Mouse (Mus musculus): ENCODE measurements at regions not wholly inside any gene's neighbourhood (a gene's known extent, or its start where the extent isn't known, plus 50 kb on each side); places are given as distances from the start of the nearest gene placed in this dataset.

DNA sequence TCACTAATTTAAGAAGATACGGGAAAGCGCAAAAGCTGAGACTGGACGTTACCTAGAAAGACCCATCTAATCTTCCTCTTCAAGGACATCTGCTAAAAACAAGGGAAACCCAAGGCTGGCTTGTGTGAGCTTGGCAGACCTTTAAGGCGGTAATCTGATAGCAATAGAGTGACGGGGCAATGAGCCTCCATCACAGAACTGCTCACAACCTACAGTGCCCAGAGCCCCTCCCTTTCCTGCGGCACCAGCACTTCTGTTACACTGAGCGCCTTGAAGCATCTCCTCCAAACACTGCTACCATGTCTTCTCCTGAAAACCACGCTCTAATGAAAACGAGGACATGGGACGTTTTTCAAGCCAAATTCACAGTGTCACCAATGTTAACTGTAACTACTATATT is 172.1 kb upstream of the Smim15 start:
- Histone ChIP-seq H3K36me3 (no peaks in the 10 kb centered on the region), H3K4me2 (no peak overlapping the region)

DNA sequence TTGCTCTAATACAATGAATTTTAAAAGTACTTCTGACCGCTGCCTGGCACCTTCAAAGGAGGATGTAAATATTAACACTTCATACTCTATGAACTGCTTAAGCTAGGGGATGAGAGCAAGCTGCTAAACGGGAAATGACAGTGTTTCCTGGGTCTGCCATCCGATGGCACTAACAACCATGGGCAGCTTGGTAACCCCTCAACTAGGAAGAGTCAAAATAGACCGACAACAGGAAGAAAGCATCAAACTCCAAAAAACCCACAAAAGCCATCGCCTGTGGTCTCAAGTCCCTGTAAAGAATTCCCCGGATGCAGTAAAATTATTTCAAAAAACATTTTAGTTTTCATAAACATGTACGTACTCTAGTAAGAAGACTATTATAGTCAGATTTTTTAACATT is 175.3 kb upstream of the Smim15 start:
- Histone ChIP-seq H3K27ac (no peak overlapping the region), H3K4me1 (replicated peaks) (peaks cover 8% of the 10 kb centered on the region), H3K4me3 (no peak overlapping the region), H3K9me3 (replicated peaks) (no peaks in the 10 kb centered on the region), H3K9ac (no peak overlapping the region), H3K27me3 (no peaks in the 10 kb centered on the region), H3K4me2 (no peak overlapping the region), H3K36me3 (no peaks in the 10 kb centered on the region)
- WGBS, result 76% methylated on average over 7 of the region's 7 CpGs
- ATAC-seq (replicated peaks; ENCODE audit: insufficient number of reproducible peaks, insufficient read depth, low FRiP score, low read depth), result no peak

More for the DNA sequence above, 172.1 kb upstream of the Smim15 start:
- Histone ChIP-seq H3K27ac (no peak overlapping the region), H3K9me3 (replicated peaks) (no peaks in the 10 kb centered on the region), H3K9ac (no peak overlapping the region), H3K27me3 (no peaks in the 10 kb centered on the region), H3K4me3 (no peak overlapping the region), H3K4me1 (replicated peaks) (peaks cover 8% of the 10 kb centered on the region)
- 64% methylated on average over 10 of the region's 10 CpGs for WGBS
- no peak for ATAC-seq (replicated peaks; ENCODE audit: insufficient number of reproducible peaks, insufficient read depth, low FRiP score, low read depth)

DNA sequence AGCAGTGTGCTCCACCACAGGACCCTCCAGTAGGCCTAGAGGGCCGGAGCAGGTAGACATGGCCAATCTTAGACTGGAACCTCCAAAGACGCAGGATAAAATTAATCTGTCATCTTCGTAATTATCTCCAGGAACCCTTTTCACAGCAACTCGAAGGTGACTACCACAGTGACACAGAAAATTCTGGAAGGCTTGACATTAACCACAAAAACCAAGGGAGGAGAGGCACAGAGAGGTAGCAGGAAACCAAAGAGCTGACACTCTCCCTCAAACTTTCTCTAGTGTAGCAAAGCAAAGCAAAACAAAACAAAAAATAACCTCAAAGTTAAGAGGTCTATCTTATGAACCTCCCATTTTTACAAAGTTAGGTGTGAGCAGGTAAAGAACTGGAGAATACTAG is 177.4 kb upstream of the Smim15 start:
- WGBS, result 82% methylated on average over 4 of the region's 4 CpGs
- H3K9me3 ChIP-seq (replicated peaks), result no peaks in the 10 kb centered on the region
- no peak for ATAC-seq (replicated peaks; ENCODE audit: insufficient number of reproducible peaks, insufficient read depth, low FRiP score, low read depth)
- peaks cover 11% of the 10 kb centered on the region for H3K4me1 ChIP-seq (replicated peaks)
- H3K36me3 ChIP-seq, result no peaks in the 10 kb centered on the region
- no peak overlapping the region for H3K4me3 ChIP-seq
- no peaks in the 10 kb centered on the region for H3K27me3 ChIP-seq
- no peak overlapping the region for H3K4me2 ChIP-seq
- H3K27ac ChIP-seq, result no peak overlapping the region
- no peak overlapping the region for H3K9ac ChIP-seq

DNA sequence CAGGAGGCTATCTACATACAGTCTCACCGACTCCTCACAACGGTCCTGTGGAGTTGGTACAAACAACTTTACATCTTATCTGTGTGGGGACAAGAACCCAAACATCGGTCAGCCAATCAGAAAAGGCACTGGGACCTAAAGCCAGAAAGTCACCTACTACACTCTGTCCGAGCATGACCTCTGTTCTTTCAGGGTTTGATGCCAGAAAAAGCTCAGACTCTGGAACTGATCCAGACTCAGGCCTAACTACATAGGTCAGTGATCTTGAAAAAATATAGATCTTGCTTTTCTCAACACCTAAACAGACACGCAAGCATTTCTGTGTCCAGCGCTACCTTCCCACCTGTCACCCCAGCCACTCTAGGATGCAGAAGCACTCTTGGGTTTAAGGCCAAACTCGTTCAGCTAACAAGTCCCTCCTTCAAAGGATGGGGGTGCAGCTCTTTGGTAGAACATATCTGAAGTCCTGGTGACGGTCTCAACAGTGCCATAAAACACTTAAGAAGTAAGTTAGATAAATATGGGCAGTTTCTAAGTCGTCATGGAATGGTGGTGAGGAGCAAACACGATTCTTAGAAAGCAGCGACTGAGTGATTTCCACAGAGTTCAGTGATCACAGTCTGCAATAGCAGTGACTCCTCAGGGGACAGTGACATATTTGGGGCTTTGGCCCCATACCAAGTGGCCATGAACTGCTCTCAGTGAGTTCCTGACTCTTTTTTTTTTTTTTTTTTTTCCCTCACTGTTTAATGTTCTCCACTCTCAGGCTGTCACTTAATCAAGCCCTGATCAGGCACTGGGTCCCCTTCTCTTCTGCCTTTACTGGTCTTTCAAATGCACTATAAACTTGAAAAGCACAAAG is 181.2 kb upstream of the Smim15 start:
- no peak overlapping the region for H3K4me2 ChIP-seq
- H3K4me3 ChIP-seq, result no peak overlapping the region
- ATAC-seq (replicated peaks; ENCODE audit: insufficient number of reproducible peaks, insufficient read depth, low FRiP score, low read depth), result no peak
- no peaks in the 10 kb centered on the region for H3K27me3 ChIP-seq
- no peaks in the 10 kb centered on the region for H3K9me3 ChIP-seq (replicated peaks)
- 52% methylated on average over 11 of the region's 11 CpGs for WGBS
- no peaks in the 10 kb centered on the region for H3K36me3 ChIP-seq
- peaks cover 20% of the 10 kb centered on the region for H3K4me1 ChIP-seq (replicated peaks)
- no peak overlapping the region for H3K27ac ChIP-seq
- no peak overlapping the region for H3K9ac ChIP-seq

DNA sequence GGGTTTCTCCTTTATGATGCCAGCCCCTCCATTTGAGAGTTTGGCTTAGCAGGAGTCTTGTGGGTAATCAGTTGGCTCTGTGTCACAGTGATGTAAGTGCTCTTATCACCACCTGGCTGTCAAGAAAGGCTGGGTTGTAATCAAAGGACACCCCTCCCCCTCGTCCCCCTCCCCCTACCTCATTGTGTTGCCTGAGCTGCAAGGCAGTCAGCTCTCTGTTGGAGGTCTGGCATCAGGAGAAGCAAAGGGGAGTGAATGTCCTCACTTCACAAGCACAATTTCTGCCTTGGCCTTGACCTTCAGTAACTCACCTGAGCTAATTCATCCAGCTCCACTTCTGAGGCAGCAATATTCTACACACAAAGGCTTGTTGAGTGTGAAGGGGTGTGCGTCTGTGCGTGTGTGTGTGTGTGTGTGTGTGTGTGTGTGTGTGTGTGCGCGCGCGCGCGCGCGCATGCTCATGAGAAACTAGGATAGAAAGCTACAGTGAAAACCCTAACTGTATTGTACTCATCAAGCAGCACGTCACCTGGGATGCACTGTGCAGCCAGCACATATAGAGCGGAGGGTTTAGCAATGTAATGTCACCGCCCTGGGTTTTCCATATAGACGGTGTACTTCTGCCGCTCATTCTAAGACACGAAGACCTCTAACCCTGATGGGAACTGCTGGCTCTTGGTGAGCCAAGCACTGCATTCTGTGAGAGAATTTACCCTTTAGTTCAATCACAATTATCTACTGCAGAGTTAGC is 182.7 kb upstream of the Smim15 start:
- Histone ChIP-seq H3K4me2 (no peak overlapping the region), H3K27me3 (no peaks in the 10 kb centered on the region), H3K4me1 (replicated peaks) (peaks cover 20% of the 10 kb centered on the region), H3K9me3 (replicated peaks) (no peaks in the 10 kb centered on the region), H3K9ac (no peak overlapping the region), H3K4me3 (no peak overlapping the region), H3K36me3 (no peaks in the 10 kb centered on the region), H3K27ac (no peak overlapping the region)
- WGBS, result 70% methylated on average over 17 of the region's 17 CpGs
- peak; percentile 43; the same call in 1 of the 2 replicates for ATAC-seq (replicated peaks; ENCODE audit: insufficient number of reproducible peaks, insufficient read depth, low FRiP score, low read depth)

DNA sequence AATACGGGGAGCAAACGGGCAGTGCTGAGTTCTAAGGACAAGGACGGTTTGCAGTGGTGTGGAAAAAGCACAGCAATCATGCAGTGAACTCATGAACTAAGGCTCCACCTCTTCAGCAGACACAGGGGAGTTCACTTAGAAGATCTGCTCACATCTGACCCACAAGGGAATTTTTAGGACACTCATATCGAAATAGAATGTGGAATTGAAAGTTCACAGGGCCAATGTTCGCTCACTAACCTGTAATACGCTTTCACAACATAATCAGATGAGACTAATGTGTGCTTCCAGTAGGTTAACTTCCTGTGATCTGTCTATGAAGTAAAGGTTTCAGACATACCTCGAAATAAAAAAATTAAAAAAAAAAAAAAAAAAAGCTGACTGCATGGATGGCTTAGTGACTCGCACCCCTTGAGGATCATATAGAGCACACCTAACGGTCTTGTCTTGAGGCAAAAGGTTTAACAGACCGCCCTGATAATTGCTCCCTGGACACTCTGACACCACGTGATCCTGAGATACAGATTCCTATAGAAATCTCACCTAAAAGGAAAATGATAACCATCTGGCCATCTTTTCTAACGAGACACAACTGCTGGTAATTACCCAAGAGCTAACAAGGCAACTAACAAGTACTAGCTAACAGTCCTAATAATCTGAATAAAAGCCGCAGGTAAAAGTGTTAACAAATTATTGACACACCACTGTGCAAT is 187.0 kb upstream of the Smim15 start:
- Histone ChIP-seq H3K9me3 (replicated peaks) (no peaks in the 10 kb centered on the region), H3K36me3 (no peaks in the 10 kb centered on the region), H3K4me1 (replicated peaks) (peaks cover 10% of the 10 kb centered on the region), H3K27ac (no peak overlapping the region), H3K4me3 (no peak overlapping the region), H3K4me2 (no peak overlapping the region), H3K27me3 (no peaks in the 10 kb centered on the region), H3K9ac (no peak overlapping the region)
- no peak for ATAC-seq (replicated peaks; ENCODE audit: insufficient number of reproducible peaks, insufficient read depth, low FRiP score, low read depth)
- WGBS, result 81% methylated on average over 13 of the region's 13 CpGs

DNA sequence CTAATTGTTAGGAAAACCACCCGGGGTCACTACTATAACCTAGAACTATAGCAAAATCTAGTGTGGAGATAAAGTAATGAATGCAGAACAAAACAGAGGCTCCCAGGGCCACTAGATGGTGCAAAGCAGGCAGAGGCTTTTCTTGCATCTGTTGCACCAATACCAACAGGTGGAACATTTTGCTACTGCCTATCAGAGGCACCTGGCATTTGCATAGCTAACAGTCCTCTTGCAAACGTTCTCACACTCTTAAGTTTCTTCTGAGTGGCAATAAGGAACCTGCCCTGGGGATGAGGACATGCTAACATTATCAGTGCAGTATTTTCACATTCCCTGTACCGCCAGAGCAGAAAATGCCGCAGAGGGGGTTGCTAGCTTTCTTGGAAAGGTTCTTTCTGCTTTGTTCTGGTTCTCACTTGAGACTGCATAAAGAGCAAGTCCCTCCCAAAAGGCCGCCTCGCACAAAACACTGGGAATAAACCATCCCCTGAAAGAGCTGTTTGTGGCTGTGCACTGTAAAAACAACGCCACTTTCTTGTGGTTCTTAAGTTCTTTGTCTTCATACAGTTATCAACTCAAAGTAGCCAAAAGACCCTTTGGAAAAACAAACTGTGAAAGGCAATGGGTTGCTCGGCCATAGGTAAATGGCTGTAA is 193.2 kb upstream of the Smim15 start:
- Histone ChIP-seq H3K9ac (no peak overlapping the region), H3K36me3 (no peaks in the 10 kb centered on the region), H3K4me3 (no peak overlapping the region), H3K9me3 (replicated peaks) (no peaks in the 10 kb centered on the region), H3K4me1 (replicated peaks) (peaks cover 31% of the 10 kb centered on the region), H3K27me3 (no peaks in the 10 kb centered on the region), H3K4me2 (no peak overlapping the region), H3K27ac (no peak overlapping the region)
- no peak for ATAC-seq (replicated peaks; ENCODE audit: insufficient number of reproducible peaks, insufficient read depth, low FRiP score, low read depth)
- WGBS, result 71% methylated on average over 8 of the region's 8 CpGs

DNA sequence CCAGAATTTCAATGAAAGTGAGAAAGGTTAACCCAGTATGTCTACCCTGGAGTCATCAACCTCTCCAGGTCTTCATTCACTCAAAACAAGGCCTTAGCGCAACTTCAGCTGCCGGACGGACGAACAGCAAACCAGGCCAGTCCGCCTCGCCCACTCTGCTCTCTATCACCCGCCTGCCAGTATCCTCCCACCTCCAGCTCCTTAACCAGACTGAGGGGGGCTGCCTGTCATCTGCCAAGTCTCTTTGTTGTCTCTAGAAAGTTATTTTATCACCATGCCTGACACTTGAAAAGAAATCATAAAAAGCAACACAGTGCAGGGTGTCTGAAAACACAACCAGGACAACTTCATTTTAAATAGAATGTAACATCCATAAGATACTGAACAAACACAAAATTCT is 195.4 kb upstream of the Smim15 start:
- no peak for ATAC-seq (replicated peaks; ENCODE audit: insufficient number of reproducible peaks, insufficient read depth, low FRiP score, low read depth)
- 55% methylated on average over 7 of the region's 7 CpGs for WGBS
- Histone ChIP-seq H3K9me3 (replicated peaks) (no peaks in the 10 kb centered on the region), H3K4me2 (no peak overlapping the region), H3K9ac (no peak overlapping the region), H3K4me3 (no peak overlapping the region), H3K36me3 (no peaks in the 10 kb centered on the region), H3K27me3 (no peaks in the 10 kb centered on the region), H3K27ac (no peak overlapping the region), H3K4me1 (replicated peaks) (peaks cover 37% of the 10 kb centered on the region)

DNA sequence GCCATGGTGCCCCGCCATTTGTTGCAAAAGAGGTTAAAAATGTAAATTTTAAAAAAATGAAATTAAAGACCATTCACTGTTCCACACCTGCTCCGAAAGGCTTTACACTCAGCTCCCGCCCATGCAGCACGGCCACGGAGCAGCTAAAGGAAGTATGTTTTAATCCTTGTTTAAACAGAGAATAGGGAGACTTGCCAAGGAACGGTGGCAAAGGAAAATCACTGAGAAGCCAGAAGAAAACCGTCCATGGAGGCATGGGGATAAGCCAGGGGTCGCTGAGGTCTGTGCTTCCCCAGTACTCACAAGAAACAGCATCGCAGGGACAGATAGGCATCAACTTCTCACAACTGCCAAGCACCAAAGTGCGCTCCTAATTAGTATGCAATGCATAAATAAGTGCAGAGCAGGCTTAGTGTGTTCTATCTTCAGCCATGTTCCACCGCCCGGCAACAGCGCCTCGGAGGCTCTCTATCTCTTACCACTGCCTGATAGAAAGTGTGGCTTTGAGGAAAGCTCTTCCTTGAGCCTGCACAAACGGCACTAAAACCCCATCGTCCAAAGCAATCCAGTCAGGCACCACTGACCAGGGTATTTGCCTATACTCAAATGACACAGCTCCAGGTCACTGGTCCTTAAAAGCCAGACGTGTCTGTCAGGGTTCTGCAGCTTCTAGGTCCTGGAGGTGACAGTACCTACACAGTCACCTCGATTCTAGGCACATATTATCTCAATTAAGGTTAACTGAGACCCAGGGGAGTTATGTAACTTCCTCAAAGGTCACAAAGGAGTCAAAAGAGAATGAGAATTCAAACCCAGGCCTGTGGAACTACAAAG is 196.8 kb upstream of the Smim15 start:
- Histone ChIP-seq H3K4me1 (replicated peaks) (peaks cover 37% of the 10 kb centered on the region), H3K27ac (peak overlapping the region; percentile 11; the same call in 1 of the 2 replicates), H3K27me3 (no peaks in the 10 kb centered on the region), H3K36me3 (no peaks in the 10 kb centered on the region), H3K9me3 (replicated peaks) (no peaks in the 10 kb centered on the region), H3K4me3 (0 out of 2 replicates have a peak overlapping the region, but pooled peaks have one; percentile 7), H3K4me2 (peak overlapping the region; percentile 39), H3K9ac (no peak overlapping the region)
- no peak for ATAC-seq (replicated peaks; ENCODE audit: insufficient number of reproducible peaks, insufficient read depth, low FRiP score, low read depth)
- WGBS, result 42% methylated on average over 18 of the region's 18 CpGs

DNA sequence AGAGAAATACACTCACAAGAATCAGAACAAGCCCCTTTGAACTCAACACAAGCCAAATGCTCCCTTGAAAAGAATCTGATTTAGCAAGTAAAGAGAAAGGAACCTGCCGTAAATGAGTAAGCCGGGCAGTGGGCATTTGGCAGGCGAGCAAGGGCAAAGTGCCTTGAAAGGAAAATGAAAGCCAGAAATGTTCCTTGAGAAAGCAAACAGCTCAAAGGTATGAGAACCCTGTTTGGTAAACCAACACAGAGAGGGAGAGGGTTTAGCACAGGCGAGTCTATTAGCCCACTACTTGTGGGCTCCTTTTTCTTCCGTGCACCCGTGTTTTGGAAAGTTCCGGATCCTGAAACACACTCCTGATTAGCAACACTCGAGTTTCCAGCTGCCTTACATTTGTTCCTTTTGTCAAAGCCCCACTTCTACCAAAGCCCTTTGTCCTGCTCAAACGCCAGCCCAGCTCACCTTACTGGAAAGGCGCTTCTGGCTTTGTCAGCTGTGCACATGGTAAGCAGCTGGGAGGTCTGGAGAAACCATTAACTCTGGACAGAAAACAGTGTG is 197.5 kb upstream of the Smim15 start:
- Histone ChIP-seq H3K27me3 (no peaks in the 10 kb centered on the region), H3K9me3 (replicated peaks) (no peaks in the 10 kb centered on the region), H3K27ac (no peak overlapping the region), H3K4me3 (0 out of 2 replicates have a peak overlapping the region, but pooled peaks have one; percentile 7), H3K36me3 (no peaks in the 10 kb centered on the region), H3K4me2 (peak overlapping the region; percentile 39), H3K9ac (no peak overlapping the region), H3K4me1 (replicated peaks) (peaks cover 37% of the 10 kb centered on the region)
- ATAC-seq (replicated peaks; ENCODE audit: insufficient number of reproducible peaks, insufficient read depth, low FRiP score, low read depth), result no peak
- WGBS, result 56% methylated on average over 10 of the region's 10 CpGs
